Mouse (Mus musculus): Measurements from ENCODE around the gene Olfr444.

Gene Olfr444

GRCm38 (mm10) chr6:42948767-42949166, at the start of gene Olfr444:
TSS of gene Olfr444 (plus strand) at chr6:42949067.
- no peak for DNase-seq (ENCODE audit: low read depth)

GRCm38 (mm10) chr6:42900345-42900744, 48.5 kb upstream of the Olfr444 start:
- no peak for DNase-seq (ENCODE audit: low read depth)

- DNase-seq (ENCODE audit: low read depth), result no peak
Measured at GRCm38 (mm10) chr6:42908578-42908977, 40.3 kb upstream of the Olfr444 start, which contains the start of gene Olfr447. TSS of gene Olfr447 (plus strand) at chr6:42908878.

- no peak for DNase-seq (ENCODE audit: low read depth)
Measured at GRCm38 (mm10) chr6:42921077-42921476, 27.8 kb upstream of the Olfr444 start, which contains the start of gene Olfr446. TSS of gene Olfr446 (plus strand) at chr6:42921377.

- no peak for DNase-seq (ENCODE audit: low read depth)
Measured at GRCm38 (mm10) chr6:42980377-42980776, 31.5 kb downstream of the Olfr444 start.
